Mouse (Mus musculus): ENCODE data around the gene Cnfn. TPM values are rescaled to one million over a fixed set of nuclear protein-coding genes. Genes with fewer than 3 reads are reported as not detected.

Gene Cnfn
- polyA plus RNA-seq, 1 experiment = not detected

- no peak for TF ChIP-seq GATA1 (IDR thresholded peaks at IDR 0.05; ENCODE audit: low read length)
Observed at GRCm38 (mm10) chr7:25393451-25394210, 24.1 kb upstream of the Cnfn start.

- no peak for TF ChIP-seq GATA1 (IDR thresholded peaks at IDR 0.05; ENCODE audit: low read length)
Observed at GRCm38 (mm10) chr7:25392851-25393250, 23.3 kb upstream of the Cnfn start.

- no peak for TF ChIP-seq GATA1 (IDR thresholded peaks at IDR 0.05; ENCODE audit: low read length)
Observed at GRCm38 (mm10) chr7:25391856-25392453, 22.4 kb upstream of the Cnfn start.

- no peak for TF ChIP-seq GATA1 (IDR thresholded peaks at IDR 0.05; ENCODE audit: low read length)
Observed at GRCm38 (mm10) chr7:25390986-25391385, 21.5 kb upstream of the Cnfn start.

- TF ChIP-seq GATA1 (IDR thresholded peaks at IDR 0.05; ENCODE audit: low read length) = no peak
Observed at GRCm38 (mm10) chr7:25390054-25390770, 20.7 kb upstream of the Cnfn start.

GRCm38 (mm10) chr7:25388916-25389315 lies 19.4 kb upstream of the Cnfn start:
- TF ChIP-seq GATA1 (IDR thresholded peaks at IDR 0.05; ENCODE audit: low read length) = no peak

GRCm38 (mm10) chr7:25387811-25388440 lies 18.4 kb upstream of the Cnfn start:
- TF ChIP-seq GATA1 (IDR thresholded peaks at IDR 0.05; ENCODE audit: low read length) = no peak

GRCm38 (mm10) chr7:25385850-25386555 lies 16.5 kb upstream of the Cnfn start:
- TF ChIP-seq GATA1 (IDR thresholded peaks at IDR 0.05; ENCODE audit: low read length) = no peak

GRCm38 (mm10) chr7:25385259-25385658 lies 15.7 kb upstream of the Cnfn start:
- no peak for TF ChIP-seq GATA1 (IDR thresholded peaks at IDR 0.05; ENCODE audit: low read length)

- TF ChIP-seq GATA1 (IDR thresholded peaks at IDR 0.05; ENCODE audit: low read length) = no peak
Observed at GRCm38 (mm10) chr7:25384818-25385217, 15.3 kb upstream of the Cnfn start.

GRCm38 (mm10) chr7:25384318-25384717 lies 14.8 kb upstream of the Cnfn start:
- TF ChIP-seq GATA1 (IDR thresholded peaks at IDR 0.05; ENCODE audit: low read length) = no peak

- no peak for TF ChIP-seq GATA1 (IDR thresholded peaks at IDR 0.05; ENCODE audit: low read length)
Observed at GRCm38 (mm10) chr7:25383891-25384290, 14.4 kb upstream of the Cnfn start.

GRCm38 (mm10) chr7:25383385-25383784 lies 13.9 kb upstream of the Cnfn start:
- TF ChIP-seq GATA1 (IDR thresholded peaks at IDR 0.05; ENCODE audit: low read length) = no peak

- TF ChIP-seq GATA1 (IDR thresholded peaks at IDR 0.05; ENCODE audit: low read length) = no peak
Observed at GRCm38 (mm10) chr7:25382541-25382940, 13.0 kb upstream of the Cnfn start.

- TF ChIP-seq GATA1 (IDR thresholded peaks at IDR 0.05; ENCODE audit: low read length) = no peak
Observed at GRCm38 (mm10) chr7:25381284-25381680, 11.8 kb upstream of the Cnfn start.

Measured in G1E-ER4 (cell line).